Mouse (Mus musculus) heart, adult 18-20 months (tissue): ENCODE measurements around the gene Ugt1a8. TPM values are rescaled to one million over a fixed set of nuclear protein-coding genes. Genes with fewer than 3 reads are reported as not detected.

Experiments used
- DNase-seq, 2 experiments: peaks; one replicate each; pipeline ENCODE4 v3.0.0; 2021 to 2022; ENCODE audit warnings: mixed read lengths in 1 of 2
- total RNA-seq, 2 experiments: library from RNA; stranded (reverse); gene quantifications; 2 replicates each; pipeline ENCODE4 v1.2.3; 2021

Gene Ugt1a8
- total RNA-seq, 2 experiments from 2014 or later, result not detected

DNA sequence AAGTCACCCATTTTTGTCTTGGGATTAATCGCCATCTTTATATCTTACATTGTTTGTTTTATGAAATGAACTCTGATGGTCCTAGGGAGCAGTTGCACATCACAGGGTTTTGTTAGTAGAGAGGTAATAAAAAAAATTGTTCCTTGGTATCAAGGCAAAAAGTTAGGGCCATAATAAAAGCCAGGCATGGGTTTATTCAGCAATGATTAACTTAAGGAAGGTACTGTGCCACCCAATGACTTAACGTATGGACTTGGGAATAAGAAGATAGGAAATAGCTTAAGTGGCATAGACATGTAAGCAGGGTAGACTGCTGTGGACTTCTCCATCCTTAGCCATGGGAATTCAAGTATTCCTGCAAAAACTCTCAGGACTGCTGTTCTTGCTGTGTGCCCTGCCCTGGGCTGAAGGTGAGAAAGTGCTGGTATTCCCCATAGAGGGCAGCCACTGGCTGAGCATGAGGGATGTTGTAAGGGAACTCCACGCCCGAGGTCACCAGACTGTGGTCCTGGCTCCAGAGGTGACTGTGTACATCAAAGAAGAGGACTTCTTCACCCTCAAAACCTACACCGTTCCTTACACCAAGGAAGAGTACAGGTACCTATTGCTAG lies 98.8 kb downstream of the Ugt1a8 start:
- no peak for DNase-seq

- no peak for DNase-seq
Measured at GRCm38 (mm10) chr1:88192136-88192535, 104.5 kb downstream of the Ugt1a8 start.

- DNase-seq, result no peak
Measured at GRCm38 (mm10) chr1:88195687-88196086, 108.1 kb downstream of the Ugt1a8 start.

DNA sequence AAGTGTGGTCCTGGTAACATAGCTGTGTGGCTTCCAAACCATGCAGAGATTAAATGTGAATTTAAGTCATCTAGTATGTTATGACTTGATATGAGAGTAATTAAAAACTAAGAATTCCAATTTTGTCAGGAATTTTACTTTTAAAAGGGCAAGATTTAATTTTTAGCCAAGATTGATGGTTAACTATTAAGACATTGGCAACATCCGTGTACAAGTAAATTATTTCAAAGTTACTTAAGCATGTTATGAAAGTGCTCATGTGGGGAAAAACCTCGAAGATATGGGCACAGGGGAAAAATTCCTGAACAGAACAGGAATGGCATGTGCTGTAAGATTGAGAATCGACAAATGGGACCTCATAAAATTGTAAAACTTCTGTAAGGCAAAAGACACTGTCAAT lies 109.8 kb downstream of the Ugt1a8 start:
- DNase-seq, result no peak

DNA sequence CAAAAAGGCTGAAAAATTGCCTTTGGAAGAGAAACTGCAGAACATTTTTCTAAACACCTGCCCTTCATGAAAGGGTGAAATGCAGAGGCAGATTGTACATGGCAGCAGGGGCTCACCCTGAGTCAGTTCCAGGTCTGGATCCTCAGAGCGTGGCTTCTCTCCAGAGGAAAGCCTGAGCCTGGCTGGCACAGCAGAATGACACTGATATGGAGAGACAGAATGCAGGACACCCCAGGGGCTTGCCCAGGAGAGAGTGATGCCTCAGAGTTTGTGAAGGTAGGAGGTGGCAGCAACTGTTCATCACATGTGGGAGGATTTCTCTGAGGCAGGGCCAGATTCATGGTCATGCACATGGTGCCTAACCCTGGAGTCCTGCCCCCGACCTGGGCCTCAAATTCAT lies 112.4 kb downstream of the Ugt1a8 start:
- no peak for DNase-seq

DNA sequence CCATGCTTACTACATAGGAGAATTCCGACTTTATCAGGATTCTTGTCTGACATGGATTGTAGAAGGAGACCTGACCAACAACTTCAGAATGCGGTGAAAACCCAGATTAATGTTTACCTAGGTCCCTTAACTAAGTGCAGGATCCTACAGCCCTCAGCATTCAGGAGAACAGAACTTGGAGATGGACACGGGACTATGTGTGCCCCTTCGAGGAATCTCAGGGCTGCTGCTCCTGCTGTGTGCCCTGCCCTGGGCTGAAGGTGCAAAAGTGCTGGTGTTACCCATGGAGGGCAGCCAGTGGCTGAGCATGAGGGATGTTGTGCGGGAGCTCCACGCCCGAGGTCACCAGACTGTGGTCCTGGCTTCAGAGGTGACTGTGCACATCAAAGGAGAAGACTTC lies 112.8 kb downstream of the Ugt1a8 start, which contains the start of gene Ugt1a2:
Ugt1a2 (plus strand) TSS at position 146 of the 400 bp plus-strand sequence.
- DNase-seq, result no peak

- DNase-seq, result peak; percentile 63 to 77
Measured at GRCm38 (mm10) chr1:88205294-88205922, 117.8 kb downstream of the Ugt1a8 start, which contains the start of gene Dnajb3. Gene Dnajb3 (minus strand): TSS chr1:88205782.

DNA sequence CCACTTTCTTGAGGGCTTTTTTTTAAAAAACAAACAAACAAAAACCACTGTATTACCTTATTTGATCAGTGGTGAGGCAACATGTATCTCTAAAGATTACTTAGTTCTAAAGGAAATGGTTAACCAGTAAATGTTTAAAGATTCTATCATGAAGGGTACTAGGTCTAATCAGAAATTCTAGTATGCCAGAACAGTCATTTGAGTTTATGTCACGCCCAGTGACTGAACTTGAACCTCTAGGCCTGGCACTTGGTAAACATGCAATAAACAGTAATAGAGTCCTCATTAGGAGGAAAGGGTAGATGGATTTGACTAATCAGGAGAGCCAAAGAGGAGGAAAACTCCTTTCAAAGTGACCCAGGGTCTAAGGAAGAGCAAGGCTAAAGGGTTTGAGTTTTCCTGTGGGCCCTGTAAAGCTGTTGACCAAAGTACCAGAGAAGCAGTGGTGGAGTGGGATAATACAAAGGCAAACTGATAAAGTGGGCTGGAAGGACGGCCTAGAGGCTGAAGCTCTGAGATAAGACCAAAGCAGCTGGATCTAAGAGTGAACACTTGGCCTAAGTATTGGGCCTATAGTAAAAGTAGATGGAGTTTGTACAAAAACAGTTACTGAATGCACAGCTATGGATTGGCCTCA lies 119.3 kb downstream of the Ugt1a8 start:
- no peak for DNase-seq

DNA sequence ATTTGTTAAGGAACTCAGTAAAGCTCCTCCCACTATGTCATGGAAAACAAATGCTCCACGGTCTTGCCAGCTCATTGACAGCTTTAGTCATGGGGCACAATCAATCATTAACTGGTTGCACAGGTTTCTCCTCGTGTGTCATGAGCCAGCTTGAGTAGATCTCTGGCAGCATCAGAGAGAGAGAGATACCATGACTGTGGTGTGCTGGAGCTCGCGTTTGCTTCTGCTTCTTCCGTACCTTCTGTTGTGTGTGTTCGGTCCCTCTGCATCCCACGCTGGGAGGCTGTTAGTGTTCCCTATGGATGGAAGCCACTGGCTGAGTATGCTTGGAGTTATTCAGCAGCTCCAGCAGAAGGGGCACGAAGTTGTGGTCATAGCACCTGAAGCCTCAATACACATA lies 124.2 kb downstream of the Ugt1a8 start, which contains the start of gene Ugt1a1:
Ugt1a1 (plus strand) TSS at position 148 of the 400 bp plus-strand sequence.
- no peak for DNase-seq

DNA sequence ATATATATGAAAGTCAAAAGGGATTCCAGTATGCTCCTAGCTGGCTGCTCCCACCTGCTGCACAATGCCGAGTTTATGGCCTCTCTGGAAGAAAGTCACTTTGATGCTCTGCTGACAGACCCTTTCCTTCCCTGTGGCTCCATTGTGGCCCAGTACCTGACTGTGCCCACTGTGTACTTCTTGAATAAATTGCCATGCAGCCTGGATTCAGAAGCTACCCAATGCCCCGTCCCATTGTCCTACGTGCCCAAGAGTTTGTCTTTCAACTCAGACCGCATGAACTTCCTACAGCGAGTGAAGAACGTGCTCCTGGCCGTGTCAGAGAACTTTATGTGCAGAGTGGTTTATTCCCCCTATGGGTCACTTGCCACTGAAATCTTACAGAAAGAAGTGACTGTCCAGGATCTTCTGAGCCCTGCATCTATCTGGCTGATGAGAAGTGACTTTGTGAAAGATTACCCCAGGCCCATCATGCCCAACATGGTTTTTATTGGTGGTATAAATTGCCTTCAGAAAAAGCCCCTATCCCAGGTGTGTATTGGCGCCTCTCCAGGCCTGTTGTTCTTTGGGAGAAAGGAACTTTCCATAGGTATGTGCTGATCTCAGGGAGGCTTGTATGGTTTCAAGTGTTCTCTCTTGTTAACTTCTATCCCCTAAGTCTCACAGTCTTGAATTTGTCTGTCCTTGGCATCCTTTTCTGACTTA lies 124.9 kb downstream of the Ugt1a8 start:
- DNase-seq, result peak in 1 of 2 experiments; percentile 4

GRCm38 (mm10) chr1:88213061-88213460 lies 125.4 kb downstream of the Ugt1a8 start:
- no peak for DNase-seq

DNA sequence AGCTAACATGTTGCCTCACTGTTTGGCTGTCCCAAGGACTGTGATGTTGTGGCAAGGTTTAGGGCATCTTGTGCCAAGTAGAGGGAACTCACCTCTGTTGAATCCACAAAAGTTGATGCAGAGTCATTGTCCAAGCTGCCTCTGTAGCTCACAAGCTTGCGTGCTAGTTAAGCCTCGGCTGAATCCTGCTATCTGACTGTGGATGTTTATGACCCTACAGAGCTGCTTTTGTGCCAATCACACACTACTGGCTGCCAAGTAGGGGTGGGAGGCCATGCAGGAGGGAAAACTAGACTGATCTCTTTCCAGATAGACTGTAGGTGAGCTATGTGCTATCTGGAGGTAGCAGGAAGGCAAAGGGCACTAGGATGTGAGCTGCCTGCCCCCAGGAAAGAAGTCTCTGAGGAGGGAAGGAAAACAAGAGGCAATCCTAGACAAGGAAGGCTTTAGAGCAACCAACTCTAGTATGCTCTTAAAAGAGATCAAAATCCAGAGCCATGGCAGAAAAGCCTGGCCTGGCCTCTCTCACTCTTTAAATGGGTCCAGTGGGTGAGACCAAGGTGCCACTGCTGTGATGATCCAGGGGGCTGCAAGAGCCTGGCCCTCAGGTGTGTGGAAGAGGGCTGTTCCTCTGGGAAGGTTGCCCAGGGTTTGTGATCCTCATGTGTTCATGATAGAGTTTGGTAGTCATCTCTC lies 126.3 kb downstream of the Ugt1a8 start:
- DNase-seq, result peak; percentile 11 to 20

DNA sequence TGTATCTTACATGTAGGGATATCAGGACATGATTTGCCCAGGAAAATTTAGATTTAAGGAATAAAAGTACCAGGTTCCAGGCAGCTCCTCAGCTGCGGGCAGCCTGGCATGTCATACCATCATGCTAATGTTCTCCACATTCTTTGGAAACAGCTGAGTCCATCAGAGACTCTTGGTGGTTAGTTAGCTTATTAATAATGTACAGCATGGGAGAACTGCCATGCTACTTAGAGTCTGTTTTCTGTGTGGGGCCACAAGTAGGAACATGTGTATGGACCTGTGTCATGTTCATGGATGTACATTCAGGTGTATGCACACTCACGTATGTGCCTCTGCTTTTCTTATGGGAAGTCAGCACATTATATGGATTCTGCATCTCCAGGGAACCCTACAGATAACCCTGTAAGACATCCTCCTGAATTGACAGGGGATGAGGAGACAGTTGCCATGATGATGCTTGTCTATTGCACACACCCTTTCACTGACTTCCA lies 126.9 kb downstream of the Ugt1a8 start:
- DNase-seq, result peak in 1 of 2 experiments; percentile 3

DNA sequence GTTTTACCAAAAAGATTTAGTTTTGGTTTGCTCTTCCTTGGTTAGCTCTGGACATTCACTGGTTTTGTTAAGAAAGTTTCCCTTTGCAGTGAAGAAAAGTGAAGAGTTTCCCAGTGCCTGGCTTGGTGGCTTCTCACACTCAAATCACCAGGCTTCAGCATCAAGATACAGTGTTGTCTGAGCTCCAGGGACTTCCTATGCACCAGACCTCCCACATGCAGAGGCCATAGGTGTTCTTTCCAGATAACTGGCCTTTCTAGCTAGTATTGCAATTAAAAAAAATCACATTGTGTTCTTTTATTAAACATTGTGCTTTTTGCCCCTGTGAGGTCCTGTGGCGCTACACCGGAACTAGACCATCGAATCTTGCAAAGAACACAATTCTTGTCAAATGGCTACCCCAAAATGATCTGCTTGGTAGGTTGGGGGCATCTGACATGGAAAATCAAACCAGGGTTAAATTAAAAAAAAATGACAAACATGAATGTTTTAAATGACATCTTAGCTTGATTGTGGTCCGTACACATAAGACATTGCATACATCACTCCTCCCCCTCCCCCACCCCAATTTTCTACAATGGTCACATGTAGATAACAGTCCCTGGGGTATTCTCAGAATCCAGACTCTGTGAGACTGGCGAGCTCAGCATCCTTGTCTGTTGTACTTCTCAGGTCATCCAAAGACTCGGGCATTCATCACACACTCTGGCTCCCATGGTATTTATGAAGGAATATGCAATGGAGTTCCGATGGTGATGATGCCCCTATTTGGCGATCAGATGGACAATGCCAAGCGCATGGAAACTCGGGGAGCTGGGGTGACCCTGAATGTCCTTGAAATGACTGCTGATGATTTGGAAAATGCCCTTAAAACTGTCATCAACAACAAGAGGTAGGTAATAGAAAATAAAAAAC lies 128.1 kb downstream of the Ugt1a8 start:
- DNase-seq, result peak in 1 of 2 experiments; percentile 1

GRCm38 (mm10) chr1:88216551-88216950 lies 128.9 kb downstream of the Ugt1a8 start:
- no peak for DNase-seq

DNA sequence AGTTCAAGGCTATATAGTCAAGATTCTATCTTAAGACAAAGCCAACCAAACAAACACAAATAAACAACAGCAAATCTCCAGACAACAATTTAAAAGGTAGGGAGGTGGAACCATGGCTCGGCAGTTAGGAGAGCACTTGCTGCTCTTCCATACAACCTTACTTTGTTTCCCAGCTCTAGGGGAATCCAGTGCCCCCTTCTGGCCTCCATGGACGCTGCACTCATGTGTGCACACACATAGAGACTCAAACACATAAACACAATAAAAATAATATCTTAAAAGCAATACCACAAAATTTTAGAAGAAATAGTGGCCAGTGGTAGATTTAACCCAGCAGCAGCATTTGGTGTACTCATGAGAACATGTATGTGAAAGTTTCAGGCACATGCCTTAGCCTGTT lies 129.5 kb downstream of the Ugt1a8 start:
- no peak for DNase-seq

DNA sequence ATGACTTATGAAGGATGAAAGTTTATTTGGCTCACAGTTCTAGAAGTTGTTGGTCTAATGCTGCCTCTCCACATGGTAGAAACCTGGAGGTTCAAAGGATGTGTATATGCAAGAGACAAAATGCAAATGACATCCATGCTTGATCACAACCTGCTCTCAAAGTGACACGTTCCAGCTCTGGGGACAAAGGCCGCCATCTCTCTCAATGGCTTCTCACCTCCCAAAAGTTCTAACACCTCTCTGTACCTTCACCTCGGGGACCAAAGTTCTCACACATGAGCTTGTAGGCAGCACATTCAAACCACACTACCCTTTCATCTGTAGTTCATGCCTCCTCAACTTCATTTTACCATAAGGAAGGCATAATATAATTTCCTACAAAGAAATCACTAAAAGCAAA lies 130.0 kb downstream of the Ugt1a8 start:
- no peak for DNase-seq

GRCm38 (mm10) chr1:88218051-88218450 lies 130.4 kb downstream of the Ugt1a8 start:
- peak in 1 of 2 experiments; percentile 14 for DNase-seq

DNA sequence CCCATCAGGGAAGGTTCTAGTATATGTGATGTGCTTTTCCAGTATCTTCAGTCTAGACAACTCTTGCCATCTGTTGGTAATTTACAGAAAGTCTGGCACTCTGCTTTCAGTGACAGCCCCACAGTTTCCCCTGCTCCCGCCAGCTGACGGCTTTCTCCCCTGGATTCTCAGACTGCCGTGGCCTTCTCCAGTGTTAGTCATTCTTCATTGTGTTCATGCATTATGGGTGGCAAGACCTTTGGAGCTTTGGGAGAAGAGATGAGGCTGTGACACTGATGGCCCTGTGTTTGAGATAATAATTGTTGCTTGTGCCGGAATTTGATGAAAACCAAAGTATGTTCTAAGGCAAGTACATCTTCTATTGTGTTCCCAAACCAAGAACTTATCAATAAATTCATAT lies 131.0 kb downstream of the Ugt1a8 start:
- DNase-seq, result no peak

GRCm38 (mm10) chr1:88219054-88219453 lies 131.4 kb downstream of the Ugt1a8 start:
- peak in 1 of 2 experiments; percentile 3 for DNase-seq

GRCm38 (mm10) chr1:88220336-88220735 lies 132.7 kb downstream of the Ugt1a8 start:
- DNase-seq, result peak in 1 of 2 experiments; percentile 4
